ENCODE assay signal across 20 mouse cellular contexts in the genomic region with DNA sequence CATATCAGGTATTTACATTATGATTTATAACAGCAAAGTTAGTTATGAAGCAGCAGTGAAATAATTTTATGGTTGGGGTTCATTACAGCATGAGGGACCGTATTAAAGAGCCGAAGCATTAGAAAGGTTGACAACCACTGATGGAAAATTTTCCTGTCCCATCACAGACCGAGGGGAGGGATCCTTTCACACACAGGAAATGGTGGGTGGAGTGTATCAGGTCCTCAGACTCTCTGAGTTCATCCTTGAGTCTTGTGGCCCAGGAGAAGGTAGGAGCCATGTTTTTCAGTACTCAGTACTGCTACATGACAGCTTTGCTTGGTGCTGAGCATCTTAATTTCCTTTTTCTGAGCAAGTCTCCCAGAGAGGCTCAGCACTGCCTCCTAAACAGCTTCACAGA. TPM values are rescaled to one million over a fixed set of nuclear protein-coding genes. Genes with fewer than 3 reads are reported as not detected.
A peak's percentile ranks its signal among the peaks of the same experiment; 100 is the strongest.
DNase-seq lines count a peak whose midpoint lies in the region; ATAC-seq and TF ChIP-seq lines count a peak whose summit lies in the region.
"Had no signal": no experiment of that assay in that cellular context is flagged by ENCODE, and none has a peak within 500 bp of the region (broad histone marks: within the 10 kb centered on the region; RNA-seq: fewer than 3 reads in every experiment).

No protein-coding gene starts in this region.

- peak; percentile 30; the same call in 1 of the 2 replicates for ATAC-seq in common myeloid progenitor, adult 5-6 weeks (replicated peaks; ENCODE audit: low read depth, poor library complexity, severe bottlenecking)
- ATAC-seq: forebrain, embryonic 16.5 days; hindbrain, postnatal 0 days; intestine, embryonic 16.5 days had no signal

- H3K27ac ChIP-seq in layer of hippocampus, adult 2 months, result peak overlapping the region; percentile 83; the same call in 1 of the 2 replicates
- no peak overlapping the region for H3K27ac ChIP-seq in thymus, adult 2 months (ENCODE audit: control insufficient read depth, insufficient read depth, low read length)
- H3K27ac ChIP-seq: embryonic facial prominence, embryonic 15.5 days; heart, embryonic 10.5 days; hindbrain, embryonic 12.5 days; hindbrain, postnatal 0 days had no signal

- H3K36me3 ChIP-seq in thymus, adult 2 months (ENCODE audit: control insufficient read depth, insufficient read depth, low read length), result peaks cover 35% of the 10 kb centered on the region

- H3K27me3 ChIP-seq in thymus, adult 2 months (ENCODE audit: control insufficient read depth, insufficient read depth, low read length), result no peaks in the 10 kb centered on the region
- H3K27me3 ChIP-seq: embryonic facial prominence, embryonic 15.5 days; hindbrain, embryonic 12.5 days had no signal

- H3K4me1 ChIP-seq in thymus, adult 2 months (replicated peaks; ENCODE audit: control insufficient read depth, insufficient read depth, low read length), result peaks cover 4% of the 10 kb centered on the region; the same call in 1 of the 2 replicates
- H3K4me1 ChIP-seq: embryonic facial prominence, embryonic 15.5 days; heart, embryonic 10.5 days; hindbrain, embryonic 12.5 days had no signal

- H3K4me3 ChIP-seq in layer of hippocampus, adult 2 months, result no peak overlapping the region
- H3K4me3 ChIP-seq in thymus, adult 2 months (ENCODE audit: control insufficient read depth, insufficient read depth, low read length), result no peak overlapping the region
- H3K4me3 ChIP-seq: embryonic facial prominence, embryonic 15.5 days; erythroblast, embryonic 14.5 days; heart, embryonic 10.5 days; hindbrain, embryonic 12.5 days had no signal

- no peak for TF ChIP-seq POLR2A in thymus, adult 2 months (IDR thresholded peaks at IDR 0.05; ENCODE audit: control insufficient read depth, extremely low read depth, insufficient read depth, low read length, poor library complexity)

- WGBS in thymus, adult 2 months, result 40% methylated on average over 3 of the region's 3 CpGs

- TF ChIP-seq CTCF in layer of hippocampus, adult 2 months (conservative IDR thresholded peaks at IDR 0.05), result no peak
- TF ChIP-seq CTCF in thymus, adult 2 months (IDR thresholded peaks at IDR 0.05; ENCODE audit: borderline replicate concordance, control insufficient read depth, extremely low read depth, insufficient read depth, low read length, poor library complexity), result no peak

- no peak for DNase-seq in layer of hippocampus, adult 2 months (ENCODE audit: low spot score in 2 of 2)
- no peak for DNase-seq in layer of hippocampus, postnatal 36 days
- DNase-seq in CD4-positive, CD25-positive, alpha-beta regulatory T cell, adult 2 months (ENCODE audit: low read depth, low spot score), result peak; percentile 54
- DNase-seq in thymus, postnatal 0 days (ENCODE audit: low spot score), result no peak
- no peak for DNase-seq in thymus, adult 2 months
- DNase-seq: adrenal gland, postnatal 25 days; cerebellum, adult 18-20 months; cerebellum, adult 9-11 months; cerebellum, postnatal 36 days; gastrocnemius, postnatal 14 days; heart, postnatal 10 days; heart, postnatal 4 days had no signal

RNA-seq across cellular contexts. Expression of a gene that starts 32.7 kb away (rescaled TPM):
- 100 to 1,000 TPM; 103 to 108 TPM for total RNA-seq in layer of hippocampus, adult 2 months (2021)
- 100 to 1,000 TPM in 1 of 2 experiments, 10 to 100 TPM in 1; 95.8 to 112 TPM for total RNA-seq in layer of hippocampus, postnatal 36 days (2021)
- 35.5 and 41.5 TPM in 2 replicates for total RNA-seq in common myeloid progenitor, adult 5-6 weeks (2017)
- 39.5 and 49.3 TPM in 2 replicates for polyA plus RNA-seq in thymus, postnatal 0 days (2015; fragmentation: Nextera tagmentation; extraction: Ambion mirVana)
- 237 and 294 TPM in 2 replicates for polyA plus RNA-seq in thymus, adult 2 months (2012; rRNA removed)
